Mouse (Mus musculus) ES-E14 (cell line): ENCODE measurements at regions not wholly inside any gene's neighbourhood (a gene's known extent, or its start where the extent isn't known, plus 50 kb on each side); places are given as distances from the start of the nearest gene placed in this dataset.

Source experiments
- DNase-seq: peaks from one replicate; pipeline ENCODE4 v3.0.0-alpha.2; 2013; ENCODE audit warnings: low read depth, low spot score
- H3K27ac ChIP-seq: 2 replicates; pipeline ENCODE4 v1.5.1; 2012; ENCODE audit warnings: low read depth, mild to moderate bottlenecking, low read length, moderate library complexity, mixed read lengths; ENCODE audit not compliant: poor library complexity, insufficient read depth, severe bottlenecking
- H3K36me3 ChIP-seq: 2 replicates; pipeline ENCODE4 v1.6.1; 2012; ENCODE audit warnings: mild to moderate bottlenecking, low read length, moderate library complexity, mixed read lengths; ENCODE audit not compliant: control insufficient read depth, poor library complexity, insufficient read depth, severe bottlenecking
- H3K4me1 ChIP-seq, 2 experiments: fragments of 150-350 bp in 1 of 2; sonication (generic) in 1 of 2; 2 replicates each; pipeline ENCODE4 v1.6.1; 2012; ENCODE audit warnings: low read length in 2 of 2, mild to moderate bottlenecking in 1 of 2, mixed read lengths in 1 of 2; ENCODE audit not compliant: control insufficient read depth in 2 of 2, insufficient read depth in 2 of 2, poor library complexity in 1 of 2
- H3K4me3 ChIP-seq, 2 experiments: fragments of 150-350 bp in 1 of 2; sonication (generic) in 1 of 2; 2 replicates each; pipeline ENCODE4 v1.5.1; 2012; ENCODE audit warnings: low read length in 2 of 2, low read depth in 1 of 2, mild to moderate bottlenecking in 1 of 2, mixed read lengths in 1 of 2; ENCODE audit not compliant: insufficient read depth in 1 of 2, poor library complexity in 1 of 2, severe bottlenecking in 1 of 2
- H3K9ac ChIP-seq: 2 replicates; pipeline ENCODE4 v1.6.1; 2012; ENCODE audit warnings: low read depth, mild to moderate bottlenecking, low read length, mixed read lengths; ENCODE audit not compliant: poor library complexity, insufficient read depth, severe bottlenecking
- H3K9me3 ChIP-seq: fragments of 150-350 bp; sonication (generic); 2 replicates; pipeline ENCODE4 v1.6.1; 2012; ENCODE audit warnings: low read depth, mild to moderate bottlenecking, low read length; ENCODE audit not compliant: control insufficient read depth, insufficient read depth
- CHD2 ChIP-seq: IDR thresholded peaks from 2 replicates; pipeline ENCODE4 v1.6.1; 2014; ENCODE audit warnings: mild to moderate bottlenecking, low read depth, low read length, inconsistent platforms
- HCFC1 ChIP-seq: IDR thresholded peaks from 2 replicates; pipeline ENCODE4 v1.6.1; 2012; ENCODE audit warnings: low read length, inconsistent platforms, borderline replicate concordance; ENCODE audit not compliant: insufficient read depth
- MAFK ChIP-seq: IDR thresholded peaks from 2 replicates; pipeline ENCODE4 v1.6.1; 2014; ENCODE audit warnings: mild to moderate bottlenecking, low read depth, low read length, inconsistent platforms; ENCODE audit not compliant: insufficient read depth
- ZC3H11A ChIP-seq: IDR thresholded peaks from 2 replicates; pipeline ENCODE4 v1.6.1; 2012; ENCODE audit warnings: low read depth, mild to moderate bottlenecking, inconsistent platforms, low read length, borderline replicate concordance
- ZNF384 ChIP-seq: IDR thresholded peaks from 2 replicates; pipeline ENCODE4 v1.6.1; 2012; ENCODE audit warnings: low read depth, low read length, inconsistent platforms
- in situ Hi-C, 2 experiments: fragments of 600-800 bp; cut with MboI; formaldehyde crosslinking; loops; one replicate each; pipeline ENCODE4 v1.15.1; 2025; ENCODE audit warnings: low sequenced_read_pairs in 2 of 2, inconsistent platforms in 1 of 2; ENCODE audit not compliant: unreplicated experiment in 2 of 2

DNA sequence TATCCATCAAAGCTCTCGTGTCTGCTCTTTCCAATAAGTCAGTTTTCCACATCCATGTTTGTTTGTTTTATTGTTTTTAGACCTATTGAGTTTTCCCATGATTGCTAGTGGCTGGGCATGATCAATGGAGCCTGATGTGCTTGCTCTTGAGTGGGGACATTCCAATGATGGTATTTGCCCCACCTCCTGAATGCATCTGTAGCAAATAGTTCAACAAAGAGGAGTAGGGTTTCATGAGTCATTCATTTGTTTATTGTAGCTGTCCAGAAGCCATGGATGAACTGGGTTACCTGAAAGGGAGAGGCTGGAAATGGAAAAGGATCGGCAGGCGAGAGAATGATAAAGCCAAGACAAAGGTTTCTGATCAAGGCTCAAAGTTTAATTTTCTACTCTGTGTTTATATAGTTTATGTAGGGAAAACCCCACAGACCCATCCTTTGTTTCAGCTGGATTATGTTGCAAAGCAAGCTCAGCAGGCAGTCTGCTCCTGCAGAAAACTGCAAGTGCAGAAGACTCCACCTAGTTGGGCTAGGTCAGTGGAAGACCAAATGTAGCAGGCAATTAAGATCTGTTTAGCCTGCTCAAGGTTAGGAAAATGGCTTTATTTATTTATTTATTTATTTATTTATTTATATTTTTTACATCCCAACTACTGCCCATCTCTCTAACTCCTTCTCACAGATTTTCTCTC, 63.0 kb upstream of the Gm49339 start:
- Histone ChIP-seq H3K4me1 (peaks cover 0 to 8% of the 10 kb centered on the region in 2 experiments; a peak in 2 of 4 replicates), H3K9me3 (no peaks in the 10 kb centered on the region), H3K9ac (no peak overlapping the region), H3K4me3 (no peak overlapping the region), H3K36me3 (no peaks in the 10 kb centered on the region), H3K27ac (peak overlapping the region; percentile 63)
- TF ChIP-seq ZNF384 (no peak), ZC3H11A (no peak), CHD2 (no peak), MAFK (no peak), HCFC1 (no peak)
- in situ Hi-C loops: no loop called here
- DNase-seq: peak; percentile 43

DNA sequence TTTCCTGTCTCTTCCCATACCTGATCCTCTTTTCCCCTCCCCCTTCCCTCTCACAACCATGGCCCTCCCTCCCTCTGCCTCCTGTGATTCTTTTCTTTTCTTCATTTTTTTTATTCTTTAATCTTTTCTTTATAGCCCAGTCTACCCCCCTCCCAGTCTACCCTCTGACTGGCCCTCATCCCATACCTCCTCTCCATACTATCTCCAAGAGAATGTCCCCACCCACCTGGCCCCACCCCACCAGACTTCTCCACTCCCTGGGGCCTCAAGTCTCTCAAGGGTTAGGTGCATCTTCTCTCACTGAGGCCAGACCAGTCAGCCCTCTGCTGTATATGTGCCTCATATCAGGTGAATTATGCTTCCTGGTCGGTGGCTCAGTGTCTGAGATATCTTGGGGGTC, 61.9 kb upstream of the Gm49339 start:
- no peak overlapping the region for H3K4me3 ChIP-seq
- no peaks in the 10 kb centered on the region for H3K36me3 ChIP-seq
- H3K27ac ChIP-seq: no peak overlapping the region
- DNase-seq: no peak
- H3K4me1 ChIP-seq: peaks cover 0 to 8% of the 10 kb centered on the region in 2 experiments; a peak in 2 of 4 replicates
- H3K9me3 ChIP-seq: no peaks in the 10 kb centered on the region
- TF ChIP-seq HCFC1: no peak
- no peak for TF ChIP-seq ZNF384
- TF ChIP-seq MAFK: no peak
- no peak for TF ChIP-seq CHD2
- no peak for TF ChIP-seq ZC3H11A
- in situ Hi-C loops: no loop called here
- H3K9ac ChIP-seq: no peak overlapping the region

DNA sequence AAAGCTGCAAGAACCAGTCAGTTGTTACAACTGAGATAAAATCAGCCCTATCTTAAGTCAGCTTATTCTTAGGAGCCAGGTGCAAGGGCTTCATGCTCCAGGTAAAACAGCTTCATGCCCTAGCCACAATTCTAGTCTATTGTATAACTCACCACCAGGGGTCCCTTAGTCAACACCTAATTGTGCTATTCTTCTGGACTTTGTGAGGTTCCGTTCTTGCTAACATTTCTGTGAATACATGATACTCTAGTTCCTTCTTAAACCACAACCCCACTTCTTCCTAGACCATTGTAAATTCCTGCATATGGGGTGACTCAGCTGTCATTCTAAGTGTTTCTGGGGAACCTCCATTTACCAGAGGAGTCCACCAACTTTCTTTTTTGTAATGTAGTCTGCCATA, 57.9 kb upstream of the Gm49339 start:
- no peak overlapping the region for H3K9ac ChIP-seq
- H3K27ac ChIP-seq: no peak overlapping the region
- H3K4me1 ChIP-seq: peaks cover 0 to 6% of the 10 kb centered on the region in 2 experiments; a peak in 2 of 4 replicates
- H3K9me3 ChIP-seq: no peaks in the 10 kb centered on the region
- no peak for DNase-seq
- TF ChIP-seq CHD2 (no peak), MAFK (no peak), HCFC1 (no peak), ZNF384 (no peak), ZC3H11A (no peak)
- H3K36me3 ChIP-seq: no peaks in the 10 kb centered on the region
- in situ Hi-C loops: no loop called here
- no peak overlapping the region for H3K4me3 ChIP-seq
